Mouse (Mus musculus) thymus, postnatal 0 days (tissue): ENCODE measurements at regions not wholly inside any gene's neighbourhood (a gene's known extent, or its start where the extent isn't known, plus 50 kb on each side); places are given as distances from the start of the nearest gene placed in this dataset.

ENCODE experiments used
- DNase-seq: peaks from one replicate; pipeline ENCODE4 v3.0.0-alpha.2; 2015; ENCODE audit warnings: low spot score

GRCm38 (mm10) chr8:11145251-11145650, 137.0 kb upstream of the Irs2 start:
- no peak for DNase-seq

GRCm38 (mm10) chr8:11140566-11140965, 132.3 kb upstream of the Irs2 start:
- no peak for DNase-seq

- no peak for DNase-seq
These were observed 131.0 kb upstream of the Irs2 start for GRCm38 (mm10) chr8:11139294-11139693.

GRCm38 (mm10) chr8:11138302-11139020, 130.2 kb upstream of the Irs2 start:
- DNase-seq, result no peak

- no peak for DNase-seq
These were observed 128.3 kb upstream of the Irs2 start for GRCm38 (mm10) chr8:11136566-11136965.

- no peak for DNase-seq
These were observed 126.9 kb upstream of the Irs2 start for GRCm38 (mm10) chr8:11135135-11135534.

GRCm38 (mm10) chr8:11134562-11134961, 126.3 kb upstream of the Irs2 start:
- DNase-seq, result no peak

GRCm38 (mm10) chr8:11119030-11119634, 110.9 kb upstream of the Irs2 start:
- no peak for DNase-seq

- no peak for DNase-seq
These were observed 108.3 kb upstream of the Irs2 start for GRCm38 (mm10) chr8:11116534-11116933.

- DNase-seq, result no peak
These were observed 107.0 kb upstream of the Irs2 start for GRCm38 (mm10) chr8:11115210-11115609.

- no peak for DNase-seq
These were observed 106.3 kb upstream of the Irs2 start for GRCm38 (mm10) chr8:11114531-11114930.

GRCm38 (mm10) chr8:11112908-11113532, 104.8 kb upstream of the Irs2 start:
- peak; percentile 26 for DNase-seq

GRCm38 (mm10) chr8:11111987-11112386, 103.7 kb upstream of the Irs2 start:
- no peak for DNase-seq

- DNase-seq, result no peak
These were observed 99.2 kb upstream of the Irs2 start for GRCm38 (mm10) chr8:11107435-11107834.

GRCm38 (mm10) chr8:11107021-11107420, 98.8 kb upstream of the Irs2 start:
- no peak for DNase-seq

- DNase-seq, result no peak
These were observed 95.7 kb upstream of the Irs2 start for GRCm38 (mm10) chr8:11103745-11104607.

GRCm38 (mm10) chr8:11100310-11100709, 92.1 kb upstream of the Irs2 start:
- DNase-seq, result no peak

- no peak for DNase-seq
These were observed 91.3 kb upstream of the Irs2 start for GRCm38 (mm10) chr8:11099591-11099855.

GRCm38 (mm10) chr8:11098790-11099590, 90.7 kb upstream of the Irs2 start:
- no peak for DNase-seq

- DNase-seq, result peak; percentile 6
These were observed 90.0 kb upstream of the Irs2 start for GRCm38 (mm10) chr8:11098228-11098778.

GRCm38 (mm10) chr8:11097813-11098212, 89.6 kb upstream of the Irs2 start:
- no peak for DNase-seq
